Mouse (Mus musculus) neural tube, embryonic 15.5 days (tissue): Measurements from ENCODE around the gene Gtf2h4. TPM values are rescaled to one million over a fixed set of nuclear protein-coding genes. Genes with fewer than 3 reads are reported as not detected.

Source experiments
- ATAC-seq: fragments of 200-750 bp; cut with Nextera tagmentation; 2 replicates; pipeline ENCODE4 v1.8.0; 2017; ENCODE audit warnings: mild to moderate bottlenecking, moderate TSS enrichment, moderate library complexity; ENCODE audit not compliant: low FRiP score
- H3K27ac ChIP-seq: fragments of 300-500 bp; sonication (generic); replicated peaks from 2 replicates; pipeline ENCODE4 v1.5.1; 2015; ENCODE audit warnings: mild to moderate bottlenecking, inconsistent platforms
- H3K27me3 ChIP-seq: fragments of 300-500 bp; sonication (generic); replicated peaks from 2 replicates; pipeline ENCODE4 v1.6.1; 2015; ENCODE audit warnings: inconsistent platforms
- H3K36me3 ChIP-seq: fragments of 300-500 bp; sonication (generic); 2 replicates; pipeline ENCODE4 v1.6.1; 2015; ENCODE audit warnings: inconsistent platforms
- H3K4me1 ChIP-seq: fragments of 300-500 bp; sonication (generic); 2 replicates; pipeline ENCODE4 v1.6.1; 2015; ENCODE audit warnings: inconsistent platforms
- H3K4me2 ChIP-seq: fragments of 300-500 bp; sonication (generic); 2 replicates; pipeline ENCODE4 v1.6.1; 2015; ENCODE audit warnings: inconsistent platforms, mild to moderate bottlenecking, moderate library complexity
- H3K4me3 ChIP-seq: fragments of 300-500 bp; sonication (generic); replicated peaks from 2 replicates; pipeline ENCODE4 v1.5.1; 2015; ENCODE audit warnings: mild to moderate bottlenecking, inconsistent platforms
- H3K9ac ChIP-seq: fragments of 300-500 bp; sonication (generic); replicated peaks from 2 replicates; pipeline ENCODE4 v1.6.1; 2015; ENCODE audit warnings: mild to moderate bottlenecking, inconsistent platforms
- H3K9me3 ChIP-seq: fragments of 300-500 bp; sonication (generic); replicated peaks from 2 replicates; pipeline ENCODE4 v1.6.1; 2016; ENCODE audit warnings: inconsistent platforms
- WGBS: fragments of 180-500 bp; shearing (Covaris S2); methylation state at CpG from one replicate; pipeline ENCODE4 v1.1.7; 2015; ENCODE audit warnings: mixed read lengths; 5-methylcytosine and 5-hydroxymethylcytosine counted together
- polyA plus RNA-seq: library from polyadenylated mRNA; unstranded; fragments of >200 nt; fragmentation: Nextera tagmentation; extraction: Ambion mirVana; gene quantifications from 2 replicates; pipeline ENCODE4 v1.2.1, GENCODE M21; 2015

Gtf2h4 gene
- polyA plus RNA-seq, 1 experiment from 2014 or later = 24.1 TPM

DNA sequence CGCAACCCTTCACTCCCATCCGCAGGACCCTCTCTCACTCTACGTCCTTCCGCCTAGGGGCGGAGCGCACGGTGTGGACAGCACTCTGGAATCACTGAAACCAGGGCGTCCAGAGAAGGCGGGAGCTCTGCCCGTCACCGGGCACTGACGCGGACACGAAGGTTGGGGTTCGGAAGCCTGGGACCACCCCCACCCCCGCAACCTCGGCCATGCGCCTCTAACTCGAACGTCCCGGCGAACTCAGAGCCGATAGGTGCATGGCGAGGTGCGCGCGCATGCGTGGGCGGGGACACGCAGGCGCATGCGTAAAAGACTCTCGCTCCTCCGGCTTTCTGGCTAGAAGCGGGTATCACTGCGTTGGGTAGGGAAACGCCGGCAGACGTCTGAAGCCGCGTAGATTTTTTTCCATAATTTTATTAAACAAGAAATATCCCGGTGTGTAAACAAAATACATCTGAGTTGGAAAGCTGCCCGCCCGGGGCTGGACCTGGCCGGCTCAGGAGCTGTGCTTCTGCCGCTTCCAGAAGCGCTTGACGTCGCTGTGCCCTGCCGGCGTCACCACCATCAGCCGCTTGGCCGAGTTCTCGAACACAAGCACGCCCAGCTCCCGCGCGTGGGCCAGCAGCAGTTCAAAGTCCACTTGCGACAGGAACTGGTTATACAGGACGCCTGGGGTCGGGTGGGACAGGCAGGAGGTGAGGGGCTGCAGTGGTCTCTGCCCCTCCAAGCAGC is 6.0 kb downstream of the Gtf2h4 start, which contains the start of gene Vars2:
TSS of gene Vars2 (minus strand) at position 259 of the 732 bp plus-strand sequence.
- no peaks in the 10 kb centered on the region for H3K9me3 ChIP-seq
- WGBS = 2% methylated on average over 61 of the region's 61 CpGs
- no peaks in the 10 kb centered on the region for H3K27me3 ChIP-seq
- peak within 1 kb of the TSS; percentile 90 for H3K27ac ChIP-seq
- H3K4me2 ChIP-seq = peak within 1 kb of the TSS; percentile 94
- peak; percentile 93 for ATAC-seq
- H3K36me3 ChIP-seq = peaks cover 10% of the 10 kb centered on the region; the same call in 1 of the 2 replicates
- H3K4me3 ChIP-seq = peak within 1 kb of the TSS; percentile 82
- peaks cover 26% of the 10 kb centered on the region for H3K4me1 ChIP-seq
- H3K9ac ChIP-seq = peak within 1 kb of the TSS; percentile 88

DNA sequence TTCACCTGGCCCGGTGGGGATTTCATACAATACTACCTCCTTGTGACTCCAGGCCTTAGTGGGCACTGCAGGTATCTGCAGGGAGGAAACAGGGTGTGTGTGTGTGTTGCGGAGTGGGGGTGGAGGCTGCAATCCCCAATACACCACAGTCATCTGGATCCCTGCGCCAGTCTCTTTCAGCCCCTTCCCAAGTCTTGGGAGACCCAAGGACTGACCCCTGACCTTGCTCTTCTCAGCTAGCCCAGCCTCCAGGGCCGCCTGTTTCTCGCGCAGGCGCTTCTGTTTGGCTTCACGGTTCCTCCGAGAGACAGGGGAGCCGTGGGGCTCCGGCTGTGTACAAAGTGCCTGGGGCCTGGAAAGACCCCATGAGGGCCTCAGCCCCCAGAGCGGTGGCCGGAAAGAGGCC is 6.7 kb downstream of the Gtf2h4 start:
- Histone ChIP-seq H3K9ac (peak overlapping the region; percentile 88), H3K4me3 (peak overlapping the region; percentile 82), H3K9me3 (no peaks in the 10 kb centered on the region), H3K4me2 (peak overlapping the region; percentile 94), H3K27me3 (no peaks in the 10 kb centered on the region), H3K4me1 (peaks cover 21% of the 10 kb centered on the region), H3K27ac (peak overlapping the region; percentile 90), H3K36me3 (peaks cover 10% of the 10 kb centered on the region; the same call in 1 of the 2 replicates)
- peak; percentile 69 for ATAC-seq
- WGBS = 6% methylated on average over 13 of the region's 13 CpGs

DNA sequence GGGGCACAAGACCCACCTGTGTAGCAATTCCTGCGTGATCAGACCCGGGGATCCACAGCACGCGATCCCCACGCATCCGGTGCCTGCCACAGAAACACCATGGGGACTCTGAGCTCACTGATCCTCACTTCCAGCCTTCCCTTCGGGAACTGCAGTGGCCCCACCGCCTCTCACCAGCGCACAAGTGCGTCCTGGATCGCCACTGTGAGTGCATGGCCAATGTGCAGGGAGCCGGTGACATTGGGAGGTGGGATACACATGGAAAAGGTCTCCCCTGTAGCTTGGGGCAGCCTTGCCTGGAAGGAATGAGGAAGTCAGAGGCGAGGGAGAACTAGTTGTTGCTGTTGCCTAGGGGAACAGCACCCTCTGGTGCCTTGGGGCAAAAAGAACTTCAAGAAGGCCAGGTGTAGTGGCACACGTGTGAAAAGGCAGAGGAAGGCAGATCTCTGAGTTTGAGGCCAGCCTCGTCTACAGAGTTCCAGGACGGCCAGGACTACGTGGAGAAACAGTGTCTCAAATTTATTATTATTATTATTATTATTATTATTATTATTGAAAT is 7.5 kb downstream of the Gtf2h4 start:
- no peak for ATAC-seq
- Histone ChIP-seq H3K9me3 (no peaks in the 10 kb centered on the region), H3K4me1 (peaks cover 21% of the 10 kb centered on the region), H3K4me2 (peak overlapping the region; percentile 94), H3K27ac (no peak overlapping the region), H3K27me3 (no peaks in the 10 kb centered on the region), H3K36me3 (peaks cover 19% of the 10 kb centered on the region), H3K4me3 (no peak overlapping the region), H3K9ac (no peak overlapping the region; the same call in 1 of the 2 replicates)
- 85% methylated on average over 17 of the region's 17 CpGs for WGBS

DNA sequence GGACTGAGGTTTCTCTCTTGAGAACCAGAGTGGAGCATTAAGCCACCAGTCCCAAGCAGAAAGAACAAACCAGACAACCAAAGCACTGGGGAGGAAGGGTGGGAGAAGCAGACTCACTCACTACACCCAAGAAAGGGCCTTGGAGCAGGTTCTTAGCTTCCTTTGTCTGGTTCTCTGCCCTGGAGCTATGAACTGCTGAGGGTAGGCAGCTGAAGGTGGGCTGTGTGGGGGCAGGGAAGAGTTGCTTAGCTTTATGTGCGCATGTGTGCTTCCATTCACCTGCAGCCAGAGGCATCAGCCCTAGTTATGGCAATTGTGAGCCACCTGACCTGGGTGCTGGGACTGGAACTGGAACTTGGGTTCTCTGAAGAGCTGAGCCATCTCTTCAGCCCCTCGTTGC is 20.5 kb downstream of the Gtf2h4 start:
- ATAC-seq = no peak
- Histone ChIP-seq H3K27ac (no peak overlapping the region), H3K36me3 (peaks cover 29% of the 10 kb centered on the region), H3K9me3 (no peaks in the 10 kb centered on the region), H3K4me1 (no peaks in the 10 kb centered on the region), H3K9ac (no peak overlapping the region), H3K27me3 (no peaks in the 10 kb centered on the region), H3K4me2 (no peak overlapping the region), H3K4me3 (no peak overlapping the region)
- 82% methylated on average over 2 of the region's 2 CpGs for WGBS

DNA sequence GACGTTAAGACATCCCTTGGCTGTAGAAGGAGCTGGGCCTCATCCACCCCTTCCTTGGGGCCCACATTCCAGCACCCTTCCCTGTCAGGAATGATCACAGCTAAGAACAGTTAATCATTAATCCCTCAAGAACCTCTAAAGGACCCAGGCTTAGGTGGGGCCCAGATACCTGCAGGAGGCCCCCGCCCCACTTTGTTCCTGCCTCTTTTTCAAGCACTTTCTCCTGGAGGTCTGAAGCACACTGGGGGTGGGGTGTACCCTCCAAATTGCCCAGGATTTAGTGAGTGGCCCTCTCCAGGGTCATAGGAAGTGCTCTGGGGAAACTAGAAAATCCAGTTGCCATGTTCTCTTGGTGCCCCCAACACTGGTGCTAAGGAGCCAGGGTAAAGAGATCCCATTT is 24.1 kb downstream of the Gtf2h4 start:
- ATAC-seq = no peak

DNA sequence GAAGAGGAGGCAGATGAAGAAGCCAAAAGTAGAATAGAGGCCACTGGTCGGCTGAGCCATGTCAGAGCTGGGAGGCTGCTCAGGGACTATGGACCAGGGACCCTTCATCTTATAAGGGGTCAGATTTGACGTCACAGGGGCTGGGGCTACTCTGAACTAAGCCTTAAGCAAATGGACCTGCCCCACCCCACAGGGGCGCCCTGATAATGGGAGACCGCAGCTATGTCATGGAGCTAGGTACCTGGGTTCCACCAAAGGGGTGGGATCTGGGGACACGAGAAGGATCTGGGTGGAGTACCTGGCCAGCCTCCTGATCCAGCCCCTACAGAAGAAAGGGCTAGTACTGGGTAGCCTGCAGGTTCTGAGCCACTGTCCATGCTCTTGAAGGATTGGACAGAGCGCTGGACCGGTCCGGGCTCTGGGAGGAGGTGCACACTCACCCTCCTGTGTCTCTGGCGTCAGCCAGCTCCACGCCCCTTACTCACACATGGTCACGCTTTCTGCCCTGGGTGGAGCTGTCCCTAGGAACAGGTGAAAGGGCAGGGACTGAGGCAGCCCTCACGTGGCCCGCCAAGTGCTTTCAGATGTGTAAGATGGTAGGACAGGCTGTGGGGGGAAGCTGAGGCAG is 29.8 kb downstream of the Gtf2h4 start, which contains the start of gene Mucl3:
TSS of gene Mucl3 (minus strand) at position 87 of the 628 bp plus-strand sequence.
- H3K27ac ChIP-seq = no peak within 1 kb of the TSS
- H3K9ac ChIP-seq = no peak within 1 kb of the TSS
- no peaks in the 10 kb centered on the region for H3K9me3 ChIP-seq
- no peak for ATAC-seq
- 76% methylated on average over 13 of the region's 13 CpGs for WGBS
- no peaks in the 10 kb centered on the region for H3K36me3 ChIP-seq
- no peaks in the 10 kb centered on the region for H3K4me1 ChIP-seq
- H3K27me3 ChIP-seq = 0 out of 2 replicates have a peak, but pooled peaks cover 6% of the 10 kb centered on the region
- no peak within 1 kb of the TSS for H3K4me2 ChIP-seq
- H3K4me3 ChIP-seq = no peak within 1 kb of the TSS

More for the DNA sequence above, 24.1 kb downstream of the Gtf2h4 start:
- Histone ChIP-seq H3K4me1 (no peaks in the 10 kb centered on the region), H3K4me2 (no peak overlapping the region), H3K9me3 (no peaks in the 10 kb centered on the region), H3K4me3 (no peak overlapping the region), H3K27ac (no peak overlapping the region), H3K36me3 (no peaks in the 10 kb centered on the region), H3K27me3 (0 out of 2 replicates have a peak, but pooled peaks cover 3% of the 10 kb centered on the region), H3K9ac (no peak overlapping the region)
- 72% methylated on average over 2 of the region's 2 CpGs for WGBS

DNA sequence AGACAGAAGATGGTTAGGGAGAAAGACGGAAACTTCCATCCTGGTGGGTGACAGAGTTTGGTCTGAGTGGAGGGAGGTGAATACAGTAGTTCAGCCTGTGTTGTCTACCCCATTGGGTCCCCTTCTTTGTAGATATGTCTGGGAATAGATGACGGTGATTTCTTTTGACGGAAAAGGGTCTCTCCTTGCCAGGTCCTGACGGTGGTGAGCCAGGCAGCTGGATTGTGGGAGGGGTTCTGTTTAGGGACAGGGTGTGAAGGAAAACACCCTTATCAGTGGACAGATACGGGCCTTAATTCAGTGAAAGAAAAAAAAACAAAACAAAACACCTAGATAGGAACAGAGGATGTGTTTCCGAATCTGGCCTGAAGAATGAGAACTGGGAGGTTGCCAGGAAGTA is 34.2 kb downstream of the Gtf2h4 start:
- Histone ChIP-seq H3K9me3 (no peaks in the 10 kb centered on the region), H3K27me3 (peaks cover 7% of the 10 kb centered on the region; the same call in 1 of the 2 replicates), H3K27ac (no peak overlapping the region), H3K4me3 (no peak overlapping the region), H3K4me2 (peak overlapping the region; percentile 34), H3K4me1 (peaks cover 4% of the 10 kb centered on the region), H3K9ac (no peak overlapping the region), H3K36me3 (no peaks in the 10 kb centered on the region)
- WGBS = 85% methylated on average over 6 of the region's 6 CpGs
- no peak for ATAC-seq

DNA sequence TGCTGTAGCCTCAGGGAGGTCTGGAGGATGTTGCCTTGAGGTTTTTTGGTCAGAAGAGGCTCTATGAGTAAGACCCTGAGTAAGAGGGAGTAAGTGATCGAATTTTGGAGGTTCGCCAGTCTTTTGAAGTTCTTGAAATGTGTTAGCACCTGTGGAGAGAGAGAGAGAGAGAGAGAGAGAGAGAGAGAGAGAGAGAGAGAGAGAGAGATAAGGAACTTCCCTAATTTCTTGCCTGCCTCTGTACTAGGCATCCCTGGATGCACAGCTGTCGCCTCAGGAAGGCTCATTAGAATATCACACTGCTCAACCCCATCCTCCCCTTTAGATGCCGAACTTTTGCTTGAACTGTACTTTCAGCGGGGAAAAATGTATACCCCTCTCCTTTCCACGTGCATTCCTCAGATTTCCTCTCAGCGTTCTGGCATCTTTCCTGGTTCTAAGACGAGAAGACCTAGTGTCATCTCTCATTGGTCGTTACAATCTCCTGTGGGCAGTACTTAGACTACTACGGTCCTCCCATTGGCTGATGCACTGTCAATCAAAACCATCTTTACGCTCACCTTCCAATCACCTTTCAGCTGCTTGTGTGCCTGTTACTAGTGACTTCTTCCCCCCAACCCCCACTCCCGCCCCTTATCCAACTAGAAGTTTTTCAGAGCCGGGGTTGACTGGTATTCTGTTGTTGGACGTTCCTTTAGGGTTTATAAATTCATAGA is 34.9 kb downstream of the Gtf2h4 start:
- 28% methylated on average over 14 of the region's 14 CpGs for WGBS
- Histone ChIP-seq H3K27ac (no peak overlapping the region), H3K4me2 (peak overlapping the region; percentile 34), H3K9me3 (no peaks in the 10 kb centered on the region), H3K27me3 (peaks cover 3% of the 10 kb centered on the region; the same call in 1 of the 2 replicates), H3K4me1 (peaks cover 9% of the 10 kb centered on the region), H3K9ac (no peak overlapping the region), H3K4me3 (no peak overlapping the region), H3K36me3 (no peaks in the 10 kb centered on the region)
- ATAC-seq = peak; percentile 77; the same call in 1 of the 2 replicates

DNA sequence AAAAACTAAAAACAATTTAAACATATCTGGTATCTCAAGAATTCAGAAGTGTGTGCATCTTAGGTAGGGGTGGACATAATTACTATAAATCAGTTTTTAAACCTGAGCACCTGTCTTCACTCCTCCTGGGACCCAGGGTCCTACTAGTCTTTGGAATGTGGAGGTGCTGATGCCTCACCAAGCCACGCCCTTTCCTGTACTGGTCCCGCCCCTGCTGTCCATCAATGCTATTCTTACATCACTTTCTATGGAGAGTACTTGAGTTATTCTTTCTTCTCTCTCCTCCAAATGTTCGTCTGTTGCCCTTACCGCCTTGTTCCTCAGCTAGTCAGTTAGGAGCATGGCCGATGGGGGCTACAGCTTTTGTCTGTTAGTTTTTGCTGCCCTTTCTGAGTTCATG is 37.2 kb downstream of the Gtf2h4 start:
- H3K36me3 ChIP-seq = no peaks in the 10 kb centered on the region
- H3K9ac ChIP-seq = no peak overlapping the region
- no peak overlapping the region for H3K27ac ChIP-seq
- H3K27me3 ChIP-seq = peaks cover 3% of the 10 kb centered on the region; the same call in 1 of the 2 replicates
- no peaks in the 10 kb centered on the region for H3K9me3 ChIP-seq
- no peak for ATAC-seq
- peak overlapping the region; percentile 74 for H3K4me2 ChIP-seq
- WGBS = 42% methylated on average over 5 of the region's 5 CpGs
- H3K4me1 ChIP-seq = peaks cover 9% of the 10 kb centered on the region
- no peak overlapping the region for H3K4me3 ChIP-seq

DNA sequence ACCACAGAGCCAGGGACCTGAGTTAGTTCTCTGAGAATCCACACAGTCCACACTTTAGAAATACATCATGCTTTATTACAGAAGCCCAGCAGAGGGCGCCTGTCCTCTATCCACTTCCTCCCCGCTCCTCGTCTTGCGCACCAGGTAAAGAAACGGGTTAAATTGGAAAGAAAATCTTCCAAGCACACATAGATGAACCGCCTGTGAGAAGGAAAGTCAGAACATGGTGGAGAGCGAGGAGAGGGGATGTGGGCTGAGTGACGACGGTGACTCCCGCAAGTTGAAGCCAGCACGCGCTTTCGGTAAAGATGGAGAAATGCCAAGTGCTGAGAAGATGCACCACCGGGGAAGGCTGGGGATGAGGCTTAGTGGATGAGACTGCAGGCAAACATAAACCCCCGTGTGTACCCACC is 37.8 kb downstream of the Gtf2h4 start:
- peak overlapping the region; percentile 55 for H3K9ac ChIP-seq
- H3K36me3 ChIP-seq = no peaks in the 10 kb centered on the region
- 1% methylated on average over 15 of the region's 15 CpGs for WGBS
- no peaks in the 10 kb centered on the region for H3K9me3 ChIP-seq
- peaks cover 9% of the 10 kb centered on the region for H3K4me1 ChIP-seq
- H3K27ac ChIP-seq = peak overlapping the region; percentile 68
- H3K4me2 ChIP-seq = peak overlapping the region; percentile 74
- peak overlapping the region; percentile 45 for H3K4me3 ChIP-seq
- peaks cover 3% of the 10 kb centered on the region; the same call in 1 of the 2 replicates for H3K27me3 ChIP-seq
- ATAC-seq = peak; percentile 79

DNA sequence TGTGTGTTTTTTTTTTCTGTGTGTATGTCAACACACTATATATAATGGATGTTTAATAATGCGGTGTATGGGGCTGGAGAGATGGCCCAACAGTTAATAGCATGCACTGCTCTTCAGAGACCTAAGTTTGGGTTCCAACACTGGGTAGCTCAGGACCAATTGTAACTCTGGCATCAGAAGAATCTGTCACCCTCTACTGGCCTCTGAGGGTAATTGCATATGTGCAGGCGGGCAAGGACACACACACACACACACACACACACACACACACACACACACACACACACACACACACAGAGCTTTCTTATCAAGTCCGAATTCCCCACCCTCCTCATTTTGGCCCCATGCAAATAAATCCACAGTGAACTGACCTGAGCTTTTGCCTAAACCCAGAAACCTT is 38.3 kb downstream of the Gtf2h4 start:
- Histone ChIP-seq H3K4me2 (no peak overlapping the region), H3K27me3 (peaks cover 3% of the 10 kb centered on the region; the same call in 1 of the 2 replicates), H3K27ac (no peak overlapping the region), H3K4me3 (no peak overlapping the region), H3K36me3 (no peaks in the 10 kb centered on the region), H3K9ac (no peak overlapping the region), H3K4me1 (peaks cover 9% of the 10 kb centered on the region), H3K9me3 (no peaks in the 10 kb centered on the region)
- ATAC-seq = no peak
- 81% methylated on average over 3 of the region's 3 CpGs for WGBS
